Mouse (Mus musculus) cerebellum, adult 11 months (tissue): ENCODE results near the gene Fntb.
"Not testable (repeated sequence)": the region's sequence is repeated elsewhere in the genome, so short reads cannot be mapped to it uniquely, and the experiment has no call there.

Experiments
- DNase-seq: peaks from one replicate; pipeline ENCODE4 v3.0.0; 2022

Fntb gene

DNA sequence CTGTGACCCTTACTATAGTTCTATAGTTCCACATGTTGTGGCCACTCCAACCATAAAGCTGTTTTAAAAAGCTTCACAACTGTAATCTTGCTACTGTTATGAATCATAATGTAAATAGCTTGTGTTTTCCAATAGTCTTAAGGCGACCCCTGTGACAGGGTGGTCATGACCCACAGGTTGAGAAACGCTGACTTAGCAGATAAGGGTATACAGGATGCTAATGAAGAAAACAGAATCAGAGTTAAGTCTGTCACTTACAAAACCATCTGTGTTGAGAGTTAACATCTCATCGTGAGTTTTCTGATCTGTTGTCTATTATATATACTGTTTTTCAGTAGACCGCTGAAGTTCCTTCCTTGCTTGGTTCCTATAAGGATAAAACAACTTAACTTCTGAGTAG, 73.9 kb downstream of the Fntb start:
- DNase-seq, result no peak

DNA sequence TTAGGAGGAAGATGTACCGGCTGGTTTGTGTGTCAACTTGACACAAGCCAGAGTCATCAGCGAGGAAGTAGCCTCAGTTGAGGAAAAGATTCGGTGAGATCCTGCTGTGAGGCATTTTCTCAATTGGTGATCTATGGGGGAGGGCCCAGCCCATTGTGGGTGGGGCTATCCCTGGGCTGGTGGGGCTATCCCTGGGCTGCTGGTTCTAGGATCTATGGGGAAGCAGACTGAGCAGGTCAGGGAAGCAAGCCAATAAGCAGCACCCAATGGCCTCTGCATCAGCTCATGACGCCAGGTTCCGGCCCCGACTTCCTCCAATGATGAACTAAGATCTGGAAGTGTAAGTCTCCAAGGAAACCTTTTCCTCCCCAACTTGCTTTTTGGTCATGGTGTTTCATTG, 74.7 kb downstream of the Fntb start:
- no peak for DNase-seq

- no peak for DNase-seq
These were observed 79.1 kb downstream of the Fntb start for GRCm38 (mm10) chr12:76844346-76845061.

- DNase-seq, result no peak
These were observed 87.0 kb downstream of the Fntb start for GRCm38 (mm10) chr12:76852419-76852818.

DNA sequence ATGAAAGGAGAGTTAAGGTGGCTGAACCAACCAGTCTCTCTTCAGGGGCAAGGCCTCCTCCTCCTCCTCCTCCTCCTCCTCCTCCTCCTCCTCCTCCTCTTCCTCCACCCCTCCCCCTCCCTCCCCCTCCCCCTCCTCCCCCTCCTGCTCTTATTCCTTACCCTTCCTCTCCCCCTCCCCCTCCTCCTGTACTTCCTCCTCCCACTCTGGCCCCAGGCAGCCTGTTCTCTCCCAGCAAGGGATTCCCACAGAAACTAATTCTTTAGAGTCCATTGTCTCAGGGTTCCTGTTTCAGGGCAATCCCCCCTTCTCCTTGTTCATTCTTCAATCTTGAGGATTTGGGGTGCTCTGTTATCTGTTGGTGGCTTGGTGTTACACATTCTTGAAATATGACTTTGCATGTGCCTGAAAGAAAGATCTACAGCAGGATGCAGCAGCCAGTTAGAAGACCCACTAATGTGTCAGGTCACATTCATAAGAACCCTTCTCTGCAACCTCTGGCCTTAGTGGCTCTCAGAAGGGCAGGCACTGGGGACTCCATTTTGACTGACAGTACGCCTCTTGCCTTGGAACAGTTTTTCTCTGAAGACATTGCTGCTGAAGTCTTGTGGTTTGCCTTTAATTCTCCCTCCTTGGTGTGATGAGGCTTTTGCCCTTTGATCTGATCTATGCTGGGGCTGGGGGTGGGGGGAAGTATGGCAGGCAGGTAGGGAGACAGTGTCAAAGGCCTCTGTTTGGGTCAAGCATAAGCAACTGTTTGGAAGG, 88.2 kb downstream of the Fntb start:
- DNase-seq, result no peak

DNA sequence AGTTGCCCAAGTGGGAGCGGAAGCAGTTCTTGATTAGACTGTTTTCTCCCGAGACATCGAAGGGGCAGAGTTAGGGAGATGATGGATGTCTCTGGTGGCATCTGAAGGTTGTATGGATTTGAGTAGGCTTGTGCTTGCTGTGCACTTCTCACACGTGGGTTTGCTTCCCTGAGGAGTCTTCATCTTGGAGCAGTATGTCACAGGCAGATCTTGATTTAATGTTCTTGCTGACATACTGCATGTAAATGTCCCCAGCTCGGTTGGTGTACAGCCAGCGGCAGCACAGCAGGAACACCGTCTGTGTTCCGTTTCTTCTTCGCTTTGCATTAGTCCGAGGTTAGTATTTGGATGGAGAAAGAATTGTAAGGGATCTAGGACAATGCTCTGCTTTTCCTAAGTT, 91.7 kb downstream of the Fntb start:
- peak; percentile 42 for DNase-seq

DNA sequence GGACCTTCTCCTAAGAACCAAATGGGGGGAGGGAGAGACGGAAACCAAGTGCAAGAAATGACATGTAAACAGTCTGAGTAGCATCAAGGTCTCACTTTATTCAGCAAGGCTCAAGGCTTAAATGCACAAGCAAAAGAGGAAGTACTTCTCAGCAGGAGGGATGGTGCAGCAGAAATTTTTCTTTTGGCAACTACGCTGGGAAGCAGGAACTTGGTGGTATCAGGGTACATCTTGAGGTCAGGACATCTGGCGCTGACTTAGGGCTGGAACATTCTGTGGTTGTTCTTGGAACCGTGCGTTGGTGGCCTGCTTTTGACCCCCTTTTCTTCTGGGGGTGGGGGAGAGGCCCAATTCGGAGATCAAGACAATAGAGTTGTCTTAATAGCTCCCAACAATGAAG, 93.4 kb downstream of the Fntb start:
- DNase-seq, result not testable (repeated sequence)

DNA sequence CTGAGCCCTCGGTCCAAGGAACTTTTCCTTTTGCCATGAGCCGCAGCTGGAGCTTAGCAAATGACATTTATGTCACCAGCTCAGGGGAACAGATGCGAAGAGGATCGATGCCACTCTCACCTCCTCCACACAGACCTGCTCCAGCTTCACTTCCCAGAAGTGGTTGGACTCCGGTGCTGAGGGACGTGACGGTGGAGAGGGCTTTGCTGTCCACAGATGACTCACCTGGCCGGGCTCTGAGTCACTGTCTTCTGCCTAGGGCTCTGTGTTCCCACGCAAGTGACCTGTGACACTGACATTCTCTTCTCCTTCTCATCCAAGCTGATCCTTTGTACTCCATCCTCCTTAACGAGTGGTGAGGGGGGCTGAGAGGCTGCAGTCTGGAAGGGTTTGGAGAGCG, 98.3 kb downstream of the Fntb start:
- no peak for DNase-seq

DNA sequence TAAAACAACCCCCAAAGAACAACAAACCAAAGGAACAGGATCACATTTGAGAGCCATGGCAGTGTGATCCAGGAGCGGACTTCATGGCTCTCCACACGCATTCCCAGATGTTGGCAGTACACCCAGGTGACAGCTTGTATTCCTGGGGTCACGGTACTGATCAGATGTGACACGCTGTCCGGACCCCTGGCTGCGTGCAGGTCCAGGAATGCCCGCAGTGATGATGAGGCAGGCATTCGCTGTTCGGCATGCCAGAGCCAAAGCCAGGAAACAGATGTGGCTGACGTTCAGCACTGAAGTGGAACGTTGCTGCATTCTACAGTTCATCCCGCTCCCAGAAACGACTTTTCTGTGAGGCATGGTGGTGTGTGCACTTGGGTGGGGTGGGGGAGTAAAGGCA, 99.9 kb downstream of the Fntb start:
- no peak for DNase-seq

DNA sequence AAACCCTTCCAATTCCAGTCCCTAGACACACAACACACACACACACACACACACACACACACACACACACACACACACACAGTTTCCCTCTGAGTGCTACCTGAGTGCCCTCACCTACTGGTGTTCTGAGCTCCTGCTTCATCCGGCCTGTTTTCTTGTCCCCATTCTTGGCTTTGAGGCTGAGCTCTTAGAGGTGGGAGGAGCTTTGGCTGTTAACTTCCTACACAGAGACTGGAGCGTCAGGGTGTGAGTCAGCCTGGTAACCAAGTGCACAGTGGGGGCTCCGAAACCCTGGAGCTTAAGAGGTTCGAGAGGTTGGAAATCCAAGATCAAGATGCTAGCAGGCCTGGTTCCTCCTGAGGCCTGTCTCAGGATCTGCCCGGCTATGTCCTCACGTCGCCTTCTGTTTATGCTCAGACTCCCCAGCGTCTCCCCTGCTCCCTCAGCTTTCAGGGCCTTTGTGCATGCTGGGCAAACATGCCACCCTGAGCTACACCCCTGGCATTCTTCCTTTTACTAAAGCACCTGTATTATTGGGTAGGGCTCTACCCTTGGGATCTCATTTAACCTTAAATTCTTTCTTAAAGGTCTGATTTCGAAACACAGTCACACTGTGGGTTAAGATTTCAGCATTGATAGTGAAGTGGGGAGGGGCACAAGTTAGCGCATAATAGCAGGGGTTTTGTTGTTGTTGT, 102.3 kb downstream of the Fntb start:
- DNase-seq, result peak; percentile 49

- peak; percentile 46 for DNase-seq
These were observed 103.2 kb downstream of the Fntb start for GRCm38 (mm10) chr12:76868463-76869198.

DNA sequence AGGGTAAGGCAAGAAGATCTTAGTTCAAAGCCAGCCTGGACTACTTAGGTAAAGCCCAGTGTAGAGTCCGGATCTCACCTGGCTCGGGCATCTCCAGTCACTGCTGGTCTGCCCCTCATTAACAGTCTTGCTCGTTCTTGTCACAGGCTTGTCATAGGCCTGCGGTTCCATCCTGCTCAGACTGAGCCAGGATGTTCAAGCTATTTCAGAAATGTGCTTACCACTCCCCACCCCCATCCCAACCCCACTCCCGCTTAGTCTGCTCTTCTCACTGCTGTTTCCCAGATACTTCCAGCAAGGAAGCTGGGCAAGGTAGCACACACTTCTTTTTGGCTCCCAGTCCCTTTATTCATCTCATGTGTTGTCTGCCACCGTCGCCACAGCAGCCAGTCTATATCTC, 104.2 kb downstream of the Fntb start:
- DNase-seq, result no peak

DNA sequence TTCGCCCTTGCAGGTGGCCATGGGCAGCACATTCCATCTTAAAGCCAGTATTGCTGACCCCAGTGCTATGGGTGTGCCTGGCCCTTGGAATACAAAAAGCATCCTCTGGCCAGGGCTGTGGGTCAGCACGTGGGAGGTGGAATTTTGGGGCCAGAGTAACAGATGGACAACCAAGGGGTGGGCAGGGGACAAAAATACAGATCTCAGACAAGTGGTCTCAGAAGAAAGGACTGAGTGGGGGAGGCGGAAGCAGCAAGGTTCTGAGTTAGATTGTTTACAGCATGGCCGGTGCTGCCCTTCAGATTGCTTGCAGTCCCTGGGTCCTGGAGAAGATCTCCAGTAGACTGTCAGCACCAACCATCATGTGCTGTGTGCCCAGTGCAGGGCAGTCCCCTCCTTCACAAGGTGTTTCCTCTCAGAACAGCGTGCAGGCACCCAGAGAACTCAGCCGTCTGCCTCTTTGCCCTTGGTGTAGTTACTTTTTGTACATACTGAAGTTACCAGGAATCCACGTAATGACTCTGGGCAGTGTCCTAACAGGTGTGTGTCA, 107.5 kb downstream of the Fntb start:
- DNase-seq, result no peak

DNA sequence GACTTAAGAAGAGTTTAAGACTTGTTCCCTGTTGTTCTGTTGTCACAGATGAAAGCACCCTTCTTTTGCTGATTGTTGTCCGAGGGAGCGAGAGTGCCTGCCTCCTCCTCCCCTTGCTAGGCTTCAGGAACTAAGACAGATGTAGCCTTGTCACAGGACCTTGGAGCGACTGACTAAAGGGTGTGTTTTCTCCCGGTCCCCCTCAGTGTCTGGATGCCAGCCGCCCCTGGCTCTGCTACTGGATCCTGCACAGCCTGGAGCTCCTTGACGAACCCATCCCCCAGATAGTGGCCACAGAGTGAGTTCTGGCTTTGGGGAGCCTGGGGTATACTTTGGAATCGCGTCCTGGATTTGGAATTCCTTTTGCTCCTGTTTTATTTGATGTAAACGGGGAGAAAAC, 109.4 kb downstream of the Fntb start:
- no peak for DNase-seq

DNA sequence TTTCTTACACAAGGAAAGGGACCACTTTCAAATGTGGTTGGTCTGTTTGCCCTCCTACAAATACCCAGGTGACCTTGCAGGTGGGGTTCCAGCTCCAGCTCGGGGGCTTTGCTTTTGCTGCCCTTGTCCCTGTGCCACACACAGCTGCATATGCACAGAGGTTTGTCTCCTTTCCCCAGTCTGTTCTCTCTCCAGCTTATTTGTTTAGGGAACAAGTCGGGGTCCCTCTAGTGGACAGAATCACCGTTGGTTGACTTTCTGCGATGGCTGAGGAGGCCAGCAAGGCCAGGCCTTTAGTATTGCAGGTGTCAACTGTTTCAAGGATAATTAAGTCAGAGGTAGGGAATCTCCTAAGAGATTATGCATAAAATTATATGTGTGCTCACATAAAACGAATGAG, 113.9 kb downstream of the Fntb start:
- DNase-seq, result peak; percentile 68

GRCm38 (mm10) chr12:76880131-76880530, 114.7 kb downstream of the Fntb start:
- no peak for DNase-seq

- no peak for DNase-seq
These were observed 118.4 kb downstream of the Fntb start for GRCm38 (mm10) chr12:76883824-76884223.

GRCm38 (mm10) chr12:76885103-76885502, 119.7 kb downstream of the Fntb start:
- DNase-seq, result no peak

- DNase-seq, result no peak
These were observed 121.4 kb downstream of the Fntb start for GRCm38 (mm10) chr12:76886826-76887225.

GRCm38 (mm10) chr12:76887941-76888340, 122.6 kb downstream of the Fntb start:
- DNase-seq, result no peak

- DNase-seq, result no peak
These were observed 124.2 kb downstream of the Fntb start for GRCm38 (mm10) chr12:76889404-76890184.

- no peak for DNase-seq
These were observed 125.8 kb downstream of the Fntb start for GRCm38 (mm10) chr12:76891160-76891559.
